Mouse (Mus musculus) MEL-GATA-1-ER (cell line): ENCODE results near the gene Zfp46.
A peak's percentile ranks its signal among the peaks of the same experiment; 100 is the strongest.

Experiments
- DNase-seq: peaks from one replicate; pipeline ENCODE4 v3.0.0-alpha.2; 2012; ENCODE audit warnings: low read depth; ENCODE audit errors: extremely low read depth

Zfp46 gene

DNA sequence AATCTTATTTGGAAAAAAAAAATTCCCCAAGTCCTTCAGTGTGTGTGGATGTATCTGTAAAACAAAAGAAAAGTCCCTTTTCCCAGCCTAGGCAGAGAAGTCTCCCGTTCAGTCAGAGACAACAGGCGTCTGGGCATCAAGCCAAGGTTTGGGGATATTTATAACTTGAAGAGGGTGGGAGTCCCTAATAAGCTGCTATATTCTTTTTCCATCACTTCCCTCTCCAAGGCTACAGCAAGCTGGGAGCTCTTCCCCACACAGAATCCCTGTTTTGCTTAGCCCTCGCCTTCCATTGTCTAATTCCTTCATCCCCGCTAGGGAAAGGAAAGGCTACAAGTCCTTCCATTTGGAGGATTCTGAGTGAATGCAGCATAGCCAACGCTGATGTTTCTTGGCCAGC lies at the start of gene Zfp46:
Gene Zfp46 (plus strand): TSS at position 229 of the 400 bp plus-strand sequence.
- DNase-seq: peak; percentile 68

DNA sequence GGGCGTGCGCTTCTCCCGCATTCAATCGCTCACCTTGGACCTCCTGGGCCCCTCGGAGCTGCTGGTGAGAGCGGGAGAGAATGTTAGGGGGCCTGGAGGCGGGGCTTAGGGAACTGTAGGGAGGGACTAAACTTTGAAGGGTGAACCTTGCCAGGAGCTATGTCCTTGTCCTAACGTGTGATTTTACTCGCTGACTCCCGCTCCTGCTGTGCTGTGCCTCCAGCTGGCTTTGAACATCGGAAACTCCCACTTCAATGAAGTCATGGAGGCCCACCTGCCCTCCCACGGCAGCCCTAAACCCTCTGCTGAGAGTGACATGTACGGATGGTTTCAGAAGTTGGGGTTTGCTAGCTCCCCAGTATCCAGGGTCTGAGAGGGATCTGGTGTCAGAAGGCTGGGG lies 45.8 kb upstream of the Zfp46 start:
- no peak for DNase-seq

DNA sequence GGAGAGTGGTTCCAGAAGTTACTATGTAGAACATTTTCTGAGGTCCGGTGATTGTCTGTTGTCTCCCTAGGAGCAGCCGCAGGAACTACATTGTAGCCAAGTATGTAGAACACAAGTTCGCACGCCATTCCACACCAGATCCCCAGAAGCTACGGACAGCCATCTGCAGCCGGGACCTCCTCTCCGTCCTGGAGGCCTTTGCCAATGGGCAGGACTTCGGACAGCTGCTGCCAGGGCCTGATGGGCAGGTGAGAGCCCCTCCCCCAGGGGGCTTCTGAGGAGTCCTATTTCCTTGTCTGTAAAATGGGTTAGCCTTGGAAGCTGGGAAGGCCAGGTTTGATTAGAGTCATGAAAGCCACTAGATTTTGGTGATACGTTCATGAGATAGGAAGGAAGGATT lies 45.4 kb upstream of the Zfp46 start:
- DNase-seq: no peak

GRCm38 (mm10) chr4:136239622-136240021 lies 44.9 kb upstream of the Zfp46 start:
- DNase-seq: peak; percentile 71

GRCm38 (mm10) chr4:136240123-136240522 lies 44.4 kb upstream of the Zfp46 start:
- no peak for DNase-seq

DNA sequence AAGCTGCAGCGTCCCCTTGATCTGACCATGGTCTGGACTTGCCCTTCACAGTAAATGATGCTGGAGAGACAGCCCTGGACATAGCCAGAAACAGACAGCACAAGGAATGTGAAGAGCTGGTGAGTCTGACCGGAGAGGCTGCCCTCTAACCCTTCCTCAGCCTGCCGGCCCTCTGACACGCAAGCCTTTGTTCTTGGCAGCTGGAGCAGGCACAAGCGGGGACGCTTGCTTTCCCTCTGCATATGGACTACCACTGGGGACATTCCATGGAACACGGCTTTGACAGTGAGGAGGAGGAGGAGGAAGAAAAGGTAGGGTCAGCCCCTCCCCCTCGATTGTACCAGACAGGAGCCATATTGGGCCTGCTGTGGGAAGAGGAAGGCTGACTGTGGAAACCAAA lies 43.5 kb upstream of the Zfp46 start:
- no peak for DNase-seq

DNA sequence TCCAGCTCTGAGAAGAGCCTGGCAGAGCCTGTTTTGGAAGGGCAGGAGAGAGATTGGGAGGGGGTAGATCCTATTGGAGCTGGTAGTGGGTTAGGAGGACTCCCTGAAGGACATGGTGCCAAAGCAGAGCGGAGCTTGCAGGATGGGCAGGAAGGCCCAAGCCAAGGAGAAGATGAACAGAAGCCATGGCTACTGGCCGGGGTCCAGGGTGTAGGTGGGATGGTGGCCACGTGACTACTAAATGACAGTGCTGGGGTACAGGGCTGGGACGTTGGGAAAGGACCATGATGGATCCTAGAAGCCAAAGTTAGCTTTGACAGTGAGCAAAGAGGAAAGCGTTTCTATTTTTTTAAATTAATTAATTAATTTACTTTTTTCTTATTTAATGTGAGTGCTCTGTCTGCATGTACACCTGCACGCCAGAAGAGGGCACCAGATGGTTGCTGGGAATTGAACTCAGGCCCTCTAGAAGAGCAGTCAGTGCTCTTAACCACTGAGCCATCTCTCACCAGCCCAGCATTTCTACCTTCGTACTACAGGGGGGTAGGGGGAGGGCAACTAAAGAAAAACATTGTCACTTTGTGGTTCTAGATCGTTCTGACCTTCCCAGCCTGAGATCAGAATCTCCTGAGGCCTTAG lies 42.3 kb upstream of the Zfp46 start:
- DNase-seq: no peak

GRCm38 (mm10) chr4:136242728-136243127 lies 41.8 kb upstream of the Zfp46 start:
- no peak for DNase-seq

DNA sequence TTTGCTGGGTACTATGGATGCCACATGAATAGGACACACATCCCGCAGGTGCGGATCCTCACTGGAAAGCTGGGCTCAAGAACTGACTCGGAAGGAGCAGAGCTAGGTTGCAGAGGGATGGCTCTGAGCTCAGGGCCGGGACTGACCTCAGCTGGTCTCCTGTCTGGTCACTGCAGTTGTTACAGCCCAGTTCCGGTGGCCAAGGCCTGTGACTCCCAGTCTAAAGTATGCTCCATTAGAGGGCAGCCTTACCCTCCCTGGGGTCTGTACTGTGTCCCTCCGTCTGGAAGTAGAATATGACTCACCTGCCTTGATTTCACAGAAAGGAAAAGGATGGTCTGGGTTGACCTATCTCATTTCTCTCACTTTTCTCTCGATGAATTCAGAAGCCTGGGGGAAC lies 40.3 kb upstream of the Zfp46 start:
- DNase-seq: no peak

- no peak for DNase-seq
Observed at GRCm38 (mm10) chr4:136245681-136246080, 38.8 kb upstream of the Zfp46 start.

GRCm38 (mm10) chr4:136246568-136246969 lies 37.9 kb upstream of the Zfp46 start:
- no peak for DNase-seq

GRCm38 (mm10) chr4:136247386-136247728 lies 37.1 kb upstream of the Zfp46 start:
- DNase-seq: no peak

DNA sequence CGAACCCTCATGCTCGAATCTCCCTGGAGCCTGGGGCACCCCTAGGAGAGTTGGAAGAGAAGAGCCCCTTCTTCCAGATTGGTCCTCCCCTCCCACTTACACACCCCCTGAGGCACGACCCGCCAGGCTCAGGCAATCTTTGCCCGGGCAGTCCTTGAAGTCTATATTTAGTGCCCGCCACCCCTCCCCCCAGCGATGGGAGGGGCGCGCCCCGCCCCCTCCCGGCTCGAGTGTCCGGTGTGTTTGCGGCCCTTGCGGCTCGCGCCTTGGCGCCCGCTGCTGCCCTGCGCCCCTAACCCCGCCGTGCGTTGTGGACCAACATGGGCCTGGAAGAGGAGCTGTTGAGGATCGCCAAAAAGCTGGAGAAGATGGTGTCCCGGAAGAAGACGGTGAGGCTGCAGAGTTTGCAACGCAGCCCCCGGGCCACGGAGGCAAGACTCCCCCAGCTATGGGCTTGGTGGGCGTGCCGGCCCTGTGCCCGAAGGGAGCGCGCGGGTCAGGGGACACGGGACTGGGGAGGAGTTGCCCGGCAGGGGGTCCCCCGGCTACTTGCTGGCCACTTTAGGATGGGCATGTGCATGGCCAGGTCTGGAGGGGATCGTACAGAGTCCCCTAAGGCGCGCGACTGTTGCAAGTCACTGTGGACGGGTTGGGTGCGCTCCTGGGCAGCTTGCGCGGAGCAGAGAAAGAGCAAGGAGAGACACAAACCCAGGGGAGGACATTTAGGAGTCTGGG lies 36.6 kb upstream of the Zfp46 start, which contains the start of gene Tcea3:
Gene Tcea3 (plus strand): TSS at position 1 of the 735 bp plus-strand sequence.
- no peak for DNase-seq

DNA sequence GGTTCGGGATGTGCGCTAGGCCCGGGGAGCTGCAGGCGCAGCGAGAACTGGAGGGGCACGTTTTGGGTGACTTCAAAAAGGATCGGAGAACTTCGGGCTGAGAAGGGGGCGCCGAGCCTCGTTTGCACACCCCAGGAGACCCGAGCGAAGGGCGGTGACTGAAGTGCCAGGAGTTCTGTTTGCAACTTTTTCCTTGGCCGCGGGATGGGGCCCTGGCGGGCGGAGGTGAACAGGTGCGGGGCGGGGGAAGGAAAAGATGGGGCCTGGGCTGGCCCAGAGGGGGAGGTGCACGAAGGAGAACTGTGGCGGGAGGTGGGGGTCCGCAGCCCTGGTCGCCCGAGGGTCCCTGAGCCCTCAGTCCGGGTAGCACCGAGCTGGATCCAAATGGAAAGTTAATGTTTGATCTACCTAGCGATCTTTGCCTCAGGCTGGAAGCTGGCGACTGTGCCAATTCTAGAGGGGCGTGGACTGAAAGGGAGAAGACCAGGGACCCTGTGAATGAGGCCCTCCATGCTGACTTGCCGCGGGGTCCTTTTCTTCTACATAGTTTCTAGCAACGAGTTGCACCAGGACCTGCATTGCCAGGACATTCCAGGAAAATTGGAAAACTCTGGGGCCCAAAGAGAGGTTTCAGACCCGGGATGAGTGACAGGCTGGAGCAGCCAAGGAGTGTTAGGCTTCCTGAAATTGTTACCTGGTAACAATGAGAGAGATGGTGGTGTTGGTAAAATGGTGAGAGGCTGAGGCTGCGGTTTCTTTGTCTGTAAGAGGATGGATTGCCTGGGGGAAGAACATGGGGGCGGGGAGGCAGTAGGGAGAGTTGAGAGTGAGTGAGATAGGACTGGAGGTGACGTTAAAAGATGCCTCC lies 35.8 kb upstream of the Zfp46 start:
- DNase-seq: no peak

GRCm38 (mm10) chr4:136249332-136249647 lies 35.2 kb upstream of the Zfp46 start:
- DNase-seq: no peak

- no peak for DNase-seq
Observed at GRCm38 (mm10) chr4:136249780-136250179, 34.7 kb upstream of the Zfp46 start.

- no peak for DNase-seq
Observed at GRCm38 (mm10) chr4:136255919-136256318, 28.6 kb upstream of the Zfp46 start.

GRCm38 (mm10) chr4:136256696-136257095 lies 27.8 kb upstream of the Zfp46 start:
- DNase-seq: peak; percentile 67

DNA sequence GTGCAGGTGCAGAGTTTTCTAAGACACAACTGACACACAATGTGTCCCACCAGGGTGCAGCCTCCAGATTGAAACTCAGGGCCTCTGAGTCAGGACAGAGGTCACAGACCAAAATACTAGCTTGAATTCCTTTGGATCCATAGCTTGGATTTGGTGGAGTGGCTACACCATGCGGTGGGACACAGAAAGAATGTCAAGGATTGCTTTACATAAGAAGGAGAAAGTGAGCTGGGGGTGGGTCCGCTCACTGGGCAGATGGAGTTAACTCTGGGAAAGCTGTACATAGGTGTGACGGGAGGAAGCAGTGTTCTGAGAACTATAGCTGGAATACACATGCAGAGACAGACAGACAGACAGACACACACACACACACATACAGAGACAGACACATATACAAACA lies 24.6 kb upstream of the Zfp46 start:
- DNase-seq: no peak

DNA sequence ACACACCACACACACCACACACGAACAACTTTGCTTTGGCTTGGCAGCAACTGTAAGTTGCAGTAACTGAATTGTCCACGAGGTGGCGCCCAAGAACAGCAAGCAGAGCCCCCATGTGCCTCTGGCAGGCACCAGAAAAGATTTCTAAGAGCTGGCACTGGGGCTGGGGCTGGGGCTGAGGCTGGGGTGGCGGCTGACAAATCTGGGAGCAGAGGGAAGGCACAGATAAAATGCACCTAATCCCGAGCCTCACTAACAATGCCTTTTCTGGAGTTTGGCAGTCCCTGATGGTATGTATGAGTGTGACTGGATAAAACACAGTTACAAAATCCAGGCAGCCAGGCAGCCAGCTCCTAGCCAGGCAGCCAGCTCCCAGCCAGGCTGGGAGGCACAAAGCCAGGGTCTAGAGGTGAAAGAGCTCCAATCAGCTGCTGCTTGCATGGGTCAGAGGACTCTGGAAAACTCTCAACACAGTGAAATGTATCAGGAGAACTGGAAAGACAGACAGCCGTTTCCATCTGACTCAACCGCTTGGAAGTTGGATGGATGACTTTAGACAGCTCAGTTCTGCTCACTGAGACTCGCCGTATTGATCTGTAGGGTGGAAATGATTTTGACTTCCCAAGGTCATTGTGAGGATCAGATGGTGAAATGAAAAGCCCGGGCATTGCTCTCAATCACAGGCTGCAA lies 23.8 kb upstream of the Zfp46 start:
- DNase-seq: peak; percentile 30

DNA sequence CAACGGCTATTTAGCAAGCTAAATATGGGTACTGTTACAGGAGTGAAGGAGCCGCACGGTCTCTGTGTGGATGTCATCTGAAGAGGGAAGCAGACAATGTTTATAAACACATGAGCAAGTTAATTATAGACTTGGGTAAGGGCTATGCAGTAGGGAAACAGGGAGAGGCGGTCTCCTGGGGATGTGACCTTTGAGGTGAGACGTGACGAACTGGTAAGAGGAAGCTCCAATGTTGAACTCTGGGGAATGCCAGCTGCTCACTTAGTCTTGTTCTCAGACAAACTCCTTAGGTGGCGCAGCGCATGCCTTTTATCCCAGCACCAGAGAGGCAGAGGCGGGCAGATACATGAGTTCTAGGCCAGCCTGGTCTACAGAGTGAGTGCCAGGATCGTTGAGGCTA lies 22.6 kb upstream of the Zfp46 start:
- no peak for DNase-seq

DNA sequence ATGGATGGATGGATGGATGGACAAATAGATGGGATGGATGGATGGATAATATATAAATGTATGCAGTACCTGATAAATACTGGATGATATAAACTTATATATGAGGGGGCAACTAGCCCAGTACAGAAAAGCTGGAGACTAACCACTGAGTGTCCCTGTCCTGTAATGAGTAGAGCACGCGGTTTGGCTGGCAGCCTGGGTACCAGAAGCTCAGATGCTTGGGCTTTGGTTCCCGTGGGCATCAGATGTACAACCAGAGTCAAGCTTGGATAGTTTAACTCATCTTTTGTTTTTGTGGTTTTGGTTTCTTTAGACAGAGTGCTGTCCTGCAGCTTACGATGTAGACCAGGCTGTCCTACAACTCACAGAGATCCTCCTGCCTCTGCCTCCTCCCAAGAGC lies 20.9 kb upstream of the Zfp46 start:
- DNase-seq: no peak
